Mouse (Mus musculus) kidney, embryonic 15.5 days (tissue): Measurements from ENCODE around the gene Smad5. TPM values are rescaled to one million over a fixed set of nuclear protein-coding genes. Genes with fewer than 3 reads are reported as not detected.

Experiments used
- ATAC-seq: fragments of 200-750 bp; cut with Nextera tagmentation; replicated peaks from 2 replicates; pipeline ENCODE4 v1.8.0; 2017; ENCODE audit warnings: moderate TSS enrichment; ENCODE audit not compliant: low FRiP score
- H3K27ac ChIP-seq: fragments of 300-500 bp; sonication (generic); 2 replicates; pipeline ENCODE4 v1.5.1; 2015; ENCODE audit warnings: mild to moderate bottlenecking, inconsistent platforms
- H3K27me3 ChIP-seq: fragments of 300-500 bp; sonication (generic); 2 replicates; pipeline ENCODE4 v1.6.1; 2015; ENCODE audit warnings: inconsistent platforms
- H3K36me3 ChIP-seq: fragments of 300-500 bp; sonication (generic); 2 replicates; pipeline ENCODE4 v1.6.1; 2015; ENCODE audit warnings: inconsistent platforms
- H3K4me1 ChIP-seq: fragments of 300-500 bp; sonication (generic); 2 replicates; pipeline ENCODE4 v1.6.1; 2015; ENCODE audit warnings: inconsistent platforms
- H3K4me2 ChIP-seq: fragments of 300-500 bp; sonication (generic); 2 replicates; pipeline ENCODE4 v1.6.1; 2015; ENCODE audit warnings: moderate library complexity, mild to moderate bottlenecking, inconsistent platforms
- H3K4me3 ChIP-seq: fragments of 300-500 bp; sonication (generic); replicated peaks from 2 replicates; pipeline ENCODE4 v1.5.1; 2015; ENCODE audit warnings: mild to moderate bottlenecking, inconsistent platforms
- H3K9ac ChIP-seq: fragments of 300-500 bp; sonication (generic); 2 replicates; pipeline ENCODE4 v1.6.1; 2015; ENCODE audit warnings: mild to moderate bottlenecking, inconsistent platforms
- H3K9me3 ChIP-seq: fragments of 300-500 bp; sonication (generic); replicated peaks from 2 replicates; pipeline ENCODE4 v1.6.1; 2016; ENCODE audit warnings: inconsistent platforms
- WGBS: fragments of 180-500 bp; shearing (Covaris S2); methylation state at CpG from one replicate; pipeline ENCODE4 v1.1.7; 2015; ENCODE audit warnings: mixed read lengths; 5-methylcytosine and 5-hydroxymethylcytosine counted together
- polyA plus RNA-seq: library from polyadenylated mRNA; unstranded; fragments of >200 nt; fragmentation: Nextera tagmentation; extraction: Ambion mirVana; gene quantifications from 2 replicates; pipeline ENCODE4 v1.2.1, GENCODE M21; 2015

Gene Smad5
- polyA plus RNA-seq, 1 experiment from 2014 or later, result 33.3 TPM

DNA sequence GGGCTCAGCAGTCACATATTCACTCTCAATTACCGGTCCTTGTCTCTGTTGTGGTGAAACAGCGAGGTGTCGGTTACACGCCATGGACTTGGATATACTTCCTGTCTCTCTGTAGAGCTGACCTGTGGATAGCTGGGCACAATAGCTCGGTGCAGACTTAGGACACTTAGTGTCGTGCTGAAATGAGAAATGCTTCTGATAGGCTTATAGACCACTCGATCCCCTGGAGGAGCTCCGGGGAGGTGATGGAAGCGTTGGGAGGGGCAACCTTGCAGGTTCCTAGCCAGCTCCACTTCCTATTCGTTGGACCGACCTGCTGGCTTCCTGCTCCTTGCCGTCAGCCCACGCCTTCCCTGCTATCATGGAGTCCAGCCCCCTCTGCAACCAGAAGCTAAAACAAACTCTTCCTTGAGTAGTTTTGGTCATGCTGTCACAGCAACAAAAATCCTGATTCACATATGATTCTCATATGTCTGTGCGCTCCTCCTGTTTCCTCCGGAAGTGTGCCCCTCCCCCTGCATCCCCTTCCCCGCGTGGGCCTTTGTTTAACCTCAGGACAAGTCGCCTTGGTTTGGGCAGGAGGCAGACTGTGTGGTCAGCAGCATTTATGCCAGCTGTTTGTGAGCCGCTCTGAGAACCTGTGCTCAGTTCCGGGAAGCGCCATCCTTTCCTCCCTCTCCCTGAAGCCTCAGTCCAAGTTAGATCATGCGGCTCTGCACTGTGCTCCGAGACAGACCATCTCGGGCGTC lies 62.6 kb downstream of the Smad5 start:
- no peaks in the 10 kb centered on the region for H3K9me3 ChIP-seq
- 0 out of 2 replicates have a peak, but pooled peaks have one; percentile 17 for ATAC-seq
- H3K27ac ChIP-seq, result peak overlapping the region; percentile 9; the same call in 1 of the 2 replicates
- 31% methylated on average over 25 of the region's 25 CpGs for WGBS
- no peak overlapping the region for H3K9ac ChIP-seq
- H3K4me2 ChIP-seq, result peak overlapping the region; percentile 51
- H3K4me1 ChIP-seq, result peaks cover 28% of the 10 kb centered on the region
- H3K4me3 ChIP-seq, result peak overlapping the region; percentile 18
- peaks cover 8% of the 10 kb centered on the region; the same call in 1 of the 2 replicates for H3K27me3 ChIP-seq
- H3K36me3 ChIP-seq, result no peaks in the 10 kb centered on the region

DNA sequence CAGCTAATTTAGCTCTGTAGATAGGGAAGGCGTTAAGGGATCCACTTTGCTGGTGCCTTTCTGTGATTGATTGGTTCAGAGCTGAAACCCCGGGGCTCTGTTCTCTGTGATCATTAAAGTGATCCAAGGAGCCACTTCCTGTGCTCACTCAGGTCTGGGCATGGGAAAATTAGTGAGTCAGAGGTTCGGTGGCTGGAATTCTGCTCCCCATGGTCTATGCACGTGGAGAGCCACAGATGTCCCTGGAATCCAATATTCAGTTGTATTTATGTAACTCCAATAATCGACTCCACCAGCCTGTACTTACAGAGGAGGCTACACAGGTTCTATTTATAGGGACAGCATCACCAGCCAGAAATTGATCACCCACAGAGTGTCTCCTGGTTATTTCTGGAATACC lies 63.4 kb downstream of the Smad5 start:
- Histone ChIP-seq H3K9me3 (no peaks in the 10 kb centered on the region), H3K9ac (no peak overlapping the region), H3K36me3 (no peaks in the 10 kb centered on the region), H3K27ac (peak overlapping the region; percentile 9; the same call in 1 of the 2 replicates), H3K4me3 (no peak overlapping the region), H3K4me2 (no peak overlapping the region), H3K4me1 (peaks cover 28% of the 10 kb centered on the region), H3K27me3 (peaks cover 8% of the 10 kb centered on the region; the same call in 1 of the 2 replicates)
- WGBS, result 27% methylated on average over 5 of the region's 5 CpGs
- no peak for ATAC-seq

DNA sequence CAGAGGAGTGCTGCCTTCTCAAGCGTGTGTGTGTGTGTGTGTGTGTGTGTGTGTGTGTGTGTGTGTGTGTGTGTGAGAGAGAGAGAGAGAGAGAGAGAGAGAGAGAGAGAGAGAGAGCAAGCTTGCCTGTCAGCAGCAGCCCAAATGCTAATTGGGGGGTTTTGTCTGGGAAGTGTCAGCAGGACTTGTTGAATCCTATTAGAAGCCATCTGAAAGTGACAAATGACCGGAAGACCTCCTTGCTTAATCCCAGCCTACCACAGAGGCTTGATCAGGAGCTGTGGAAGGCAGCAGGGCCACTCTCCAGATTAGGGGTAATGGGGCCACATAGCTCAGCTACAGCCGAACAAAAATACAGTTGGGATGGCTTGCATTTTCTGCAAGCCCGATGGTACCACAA lies 66.6 kb downstream of the Smad5 start:
- Histone ChIP-seq H3K9ac (no peak overlapping the region), H3K4me1 (peaks cover 31% of the 10 kb centered on the region), H3K36me3 (no peaks in the 10 kb centered on the region), H3K4me3 (no peak overlapping the region), H3K9me3 (no peaks in the 10 kb centered on the region), H3K4me2 (no peak overlapping the region), H3K27ac (no peak overlapping the region), H3K27me3 (no peaks in the 10 kb centered on the region)
- no peak for ATAC-seq
- 33% methylated on average over 4 of the region's 4 CpGs for WGBS

DNA sequence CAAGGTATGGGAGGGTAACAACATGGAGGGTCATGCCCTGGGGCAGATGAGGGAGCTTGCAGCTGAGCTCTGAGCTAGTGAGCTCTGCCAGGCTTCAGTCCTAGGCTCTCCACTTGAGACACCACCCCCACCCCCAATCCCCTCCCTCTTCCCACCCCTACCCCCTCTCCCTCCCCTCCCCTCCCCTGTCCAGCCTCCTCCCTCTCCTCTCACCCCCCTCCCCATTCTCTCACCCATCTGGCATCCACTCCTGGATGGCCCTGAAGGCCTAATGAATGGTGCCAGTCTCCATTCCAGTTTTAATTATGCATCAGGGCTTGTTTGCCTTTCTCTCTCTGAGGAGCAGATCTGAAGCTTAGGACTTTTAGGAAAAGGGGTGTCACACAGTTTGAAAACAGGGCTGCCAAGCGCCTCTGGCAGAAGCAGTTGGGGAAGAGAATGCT lies 67.3 kb downstream of the Smad5 start:
- Histone ChIP-seq H3K4me1 (peaks cover 25% of the 10 kb centered on the region), H3K4me2 (no peak overlapping the region), H3K27ac (no peak overlapping the region), H3K4me3 (no peak overlapping the region), H3K36me3 (no peaks in the 10 kb centered on the region), H3K9me3 (no peaks in the 10 kb centered on the region), H3K9ac (no peak overlapping the region), H3K27me3 (no peaks in the 10 kb centered on the region)
- ATAC-seq, result no peak
- 76% methylated on average over 1 of the region's 1 CpGs for whole genome bisulfite sequencing

DNA sequence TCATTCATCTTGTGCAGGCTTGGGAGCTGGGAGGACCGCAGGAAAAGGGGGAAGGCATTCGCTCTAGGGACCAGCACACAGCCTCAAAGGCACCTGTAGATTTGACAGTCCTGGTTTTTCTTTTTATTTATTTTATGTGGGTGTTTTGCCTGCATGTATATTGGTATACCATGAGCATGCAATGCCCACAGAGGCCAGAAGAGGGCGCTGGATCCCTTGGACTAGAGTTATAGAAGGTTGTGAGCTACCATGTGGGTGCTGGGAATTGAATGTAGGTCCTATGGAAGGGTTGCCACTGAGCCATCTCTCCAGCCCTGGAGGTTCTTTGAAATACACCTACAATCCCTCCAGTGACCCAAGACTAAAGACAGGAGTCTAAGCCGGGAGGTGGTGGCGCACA lies 68.0 kb downstream of the Smad5 start:
- Histone ChIP-seq H3K27ac (no peak overlapping the region), H3K9me3 (no peaks in the 10 kb centered on the region), H3K27me3 (no peaks in the 10 kb centered on the region), H3K4me2 (no peak overlapping the region), H3K4me1 (peaks cover 18% of the 10 kb centered on the region), H3K9ac (no peak overlapping the region), H3K4me3 (no peak overlapping the region), H3K36me3 (no peaks in the 10 kb centered on the region)
- 74% methylated on average over 5 of the region's 5 CpGs for WGBS
- no peak for ATAC-seq

DNA sequence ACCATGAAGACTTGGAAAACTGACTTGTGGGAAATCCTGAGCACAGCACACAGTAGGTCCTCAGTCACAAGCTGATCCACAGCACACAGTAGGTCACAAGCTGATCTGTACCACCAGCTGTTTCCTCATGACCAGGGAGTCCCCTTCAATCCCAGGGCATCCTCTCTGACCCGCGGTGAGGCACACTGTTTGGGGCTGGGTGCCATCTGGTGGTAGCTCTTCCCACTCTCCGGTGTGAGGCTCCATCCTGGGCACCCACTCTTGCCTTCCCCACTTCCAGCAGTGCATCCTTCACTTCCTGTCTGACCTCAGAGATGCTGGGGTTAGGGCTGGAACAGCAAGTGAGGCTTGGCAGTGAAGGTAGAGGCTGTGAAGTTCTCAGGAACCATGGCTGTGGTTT lies 69.8 kb downstream of the Smad5 start:
- no peak for ATAC-seq

DNA sequence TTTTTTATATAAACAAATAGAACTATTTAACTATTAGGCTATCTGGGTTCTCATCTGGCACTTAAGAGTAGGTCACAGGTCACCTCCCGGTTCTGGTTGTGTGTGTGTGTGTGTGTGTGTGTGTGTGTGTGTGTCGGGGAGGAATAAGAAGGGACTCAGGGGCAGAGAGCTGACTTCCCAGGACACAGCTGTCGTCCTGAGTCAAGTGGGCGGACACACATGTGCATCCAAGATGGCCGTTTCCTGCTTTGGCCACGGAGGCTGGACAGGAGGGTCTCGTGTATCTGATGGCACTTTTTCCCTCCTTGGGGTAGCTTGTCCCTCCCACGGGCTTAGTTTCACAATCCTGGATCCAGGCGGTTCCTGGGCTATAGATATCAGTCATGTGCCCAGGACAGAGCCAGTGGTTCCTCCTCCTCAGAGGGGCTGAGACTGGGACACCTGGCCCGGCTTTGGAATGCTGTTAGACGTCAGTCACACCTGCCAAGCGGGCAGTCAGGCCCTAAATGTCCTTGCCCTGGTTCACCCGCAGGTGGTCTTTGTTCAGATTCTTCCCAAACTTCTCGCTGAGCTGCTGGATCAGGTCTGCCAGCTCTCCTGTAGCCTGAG lies 70.6 kb downstream of the Smad5 start:
- Histone ChIP-seq H3K9me3 (no peaks in the 10 kb centered on the region), H3K36me3 (no peaks in the 10 kb centered on the region), H3K27ac (no peak overlapping the region), H3K4me1 (peaks cover 13% of the 10 kb centered on the region), H3K4me3 (no peak overlapping the region), H3K27me3 (no peaks in the 10 kb centered on the region), H3K9ac (no peak overlapping the region), H3K4me2 (no peak overlapping the region)
- WGBS, result 31% methylated on average over 14 of the region's 14 CpGs
- ATAC-seq, result peak; percentile 69

More for the DNA sequence above, 69.8 kb downstream of the Smad5 start:
- H3K27me3 ChIP-seq, result no peaks in the 10 kb centered on the region
- H3K4me1 ChIP-seq, result peaks cover 13% of the 10 kb centered on the region
- H3K9me3 ChIP-seq, result no peaks in the 10 kb centered on the region
- no peak overlapping the region for H3K4me2 ChIP-seq
- WGBS, result 48% methylated on average over 3 of the region's 3 CpGs
- no peak overlapping the region for H3K9ac ChIP-seq
- no peaks in the 10 kb centered on the region for H3K36me3 ChIP-seq
- no peak overlapping the region for H3K27ac ChIP-seq
- no peak overlapping the region for H3K4me3 ChIP-seq

DNA sequence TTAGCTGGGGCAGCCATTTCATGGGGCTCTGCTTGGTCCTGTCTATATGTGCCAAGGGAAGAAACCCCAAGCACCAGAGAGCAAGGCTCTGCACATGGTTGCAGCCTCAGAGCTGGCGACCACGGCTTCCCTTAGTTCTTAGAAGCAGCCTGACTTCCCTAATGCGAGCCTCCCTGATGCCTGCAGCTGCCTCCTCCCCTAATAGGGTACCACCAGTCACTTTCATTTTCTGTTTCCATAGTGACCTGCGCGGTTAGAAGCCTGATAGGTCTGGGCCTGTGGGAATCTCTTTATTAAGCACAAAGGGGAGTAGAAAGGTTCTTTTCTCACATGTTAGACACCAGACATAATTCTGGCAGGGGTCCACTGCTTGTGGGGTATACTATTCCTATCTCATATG lies 71.5 kb downstream of the Smad5 start:
- H3K4me2 ChIP-seq, result no peak overlapping the region
- peaks cover 13% of the 10 kb centered on the region for H3K4me1 ChIP-seq
- H3K4me3 ChIP-seq, result no peak overlapping the region
- no peaks in the 10 kb centered on the region for H3K36me3 ChIP-seq
- no peaks in the 10 kb centered on the region for H3K9me3 ChIP-seq
- no peak for ATAC-seq
- no peak overlapping the region for H3K27ac ChIP-seq
- 50% methylated on average over 5 of the region's 5 CpGs for WGBS
- H3K9ac ChIP-seq, result no peak overlapping the region
- no peaks in the 10 kb centered on the region for H3K27me3 ChIP-seq

DNA sequence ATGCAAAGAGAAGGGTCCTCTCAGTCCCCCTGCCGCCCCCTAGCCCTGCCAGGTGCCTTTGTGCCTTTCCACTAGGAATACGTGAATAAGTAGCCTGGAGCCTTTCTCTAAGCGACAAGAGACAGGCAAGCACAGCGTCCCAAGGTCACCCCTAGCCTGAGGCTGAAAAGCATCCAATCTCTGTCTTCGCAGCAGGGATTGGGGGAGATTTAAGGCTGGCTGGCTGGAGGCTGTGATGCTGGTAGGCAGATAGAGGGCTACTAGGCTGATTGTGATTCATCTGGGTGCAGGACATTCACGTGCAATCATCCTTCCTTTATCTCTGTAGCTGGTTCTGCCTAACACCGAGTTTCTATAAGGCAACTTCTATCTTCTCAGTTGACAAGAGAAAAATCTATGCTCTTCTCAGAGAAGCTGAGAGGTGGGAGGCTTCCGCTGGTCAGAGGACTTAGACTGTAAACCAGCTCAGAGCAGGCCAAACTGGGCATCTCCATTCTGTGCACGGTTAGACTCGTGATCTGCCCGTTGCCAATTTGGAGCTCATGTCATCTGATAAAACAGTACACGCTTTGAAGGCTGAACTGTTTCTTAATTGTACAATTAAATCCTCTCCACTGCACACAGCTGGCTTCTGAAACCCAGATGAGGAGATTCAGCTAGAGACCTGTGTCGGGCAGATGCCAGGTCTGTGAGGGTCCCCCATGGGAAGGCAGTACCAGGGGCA lies 78.1 kb downstream of the Smad5 start:
- Histone ChIP-seq H3K4me3 (no peak overlapping the region), H3K9ac (no peak overlapping the region), H3K36me3 (no peaks in the 10 kb centered on the region), H3K4me1 (no peaks in the 10 kb centered on the region), H3K27ac (no peak overlapping the region), H3K9me3 (peaks cover 3% of the 10 kb centered on the region; the same call in 1 of the 2 replicates), H3K4me2 (no peak overlapping the region), H3K27me3 (no peaks in the 10 kb centered on the region)
- no peak for ATAC-seq
- WGBS, result 66% methylated on average over 13 of the region's 13 CpGs

DNA sequence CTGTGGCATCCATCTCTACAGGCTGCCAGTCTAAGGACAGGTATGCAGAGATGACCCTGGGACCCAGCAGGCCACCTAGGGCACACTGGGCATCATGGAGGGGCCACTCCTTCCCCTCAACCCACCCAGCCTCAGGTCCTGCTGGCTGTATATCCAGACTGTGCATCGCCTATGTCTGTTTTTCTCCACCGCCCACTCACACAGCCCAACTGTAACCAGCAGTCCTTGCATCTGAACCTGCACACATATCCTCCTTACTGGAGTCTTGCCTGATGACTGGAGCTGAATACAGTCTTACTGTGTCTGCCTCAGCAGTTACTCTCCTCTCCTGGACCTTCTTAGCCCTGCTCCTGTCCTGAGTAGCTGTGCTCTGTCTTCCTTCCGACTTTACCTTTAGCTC lies 78.9 kb downstream of the Smad5 start:
- Histone ChIP-seq H3K36me3 (no peaks in the 10 kb centered on the region), H3K9me3 (peaks cover 3% of the 10 kb centered on the region; the same call in 1 of the 2 replicates), H3K27ac (no peak overlapping the region), H3K27me3 (no peaks in the 10 kb centered on the region), H3K4me3 (no peak overlapping the region), H3K9ac (no peak overlapping the region), H3K4me1 (no peaks in the 10 kb centered on the region), H3K4me2 (no peak overlapping the region)
- ATAC-seq, result no peak
- 74% methylated on average over 3 of the region's 3 CpGs for WGBS

DNA sequence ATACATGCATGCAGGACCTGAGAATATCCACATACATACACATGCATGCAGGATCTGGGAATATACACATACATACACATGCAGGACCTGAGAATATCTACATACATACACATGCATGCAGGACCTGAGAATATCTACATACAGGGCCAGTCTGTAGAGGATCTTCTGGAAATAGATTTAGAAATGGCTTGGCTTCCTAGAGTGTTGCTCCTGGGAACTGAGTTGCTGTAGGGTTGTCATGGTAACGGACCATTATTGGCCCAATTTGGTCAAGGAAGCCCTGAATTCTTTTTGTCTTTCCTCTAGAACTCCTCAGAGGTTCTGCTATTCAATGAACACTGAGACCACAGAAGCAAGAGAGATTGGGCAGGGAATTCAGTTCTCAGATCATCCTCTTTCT lies 79.8 kb downstream of the Smad5 start:
- no peaks in the 10 kb centered on the region for H3K36me3 ChIP-seq
- H3K27me3 ChIP-seq, result no peaks in the 10 kb centered on the region
- H3K4me1 ChIP-seq, result no peaks in the 10 kb centered on the region
- H3K9ac ChIP-seq, result no peak overlapping the region
- H3K4me3 ChIP-seq, result no peak overlapping the region
- H3K4me2 ChIP-seq, result no peak overlapping the region
- 84% methylated on average over 1 of the region's 1 CpGs for WGBS
- H3K27ac ChIP-seq, result no peak overlapping the region
- ATAC-seq, result no peak
- peaks cover 3% of the 10 kb centered on the region; the same call in 1 of the 2 replicates for H3K9me3 ChIP-seq

DNA sequence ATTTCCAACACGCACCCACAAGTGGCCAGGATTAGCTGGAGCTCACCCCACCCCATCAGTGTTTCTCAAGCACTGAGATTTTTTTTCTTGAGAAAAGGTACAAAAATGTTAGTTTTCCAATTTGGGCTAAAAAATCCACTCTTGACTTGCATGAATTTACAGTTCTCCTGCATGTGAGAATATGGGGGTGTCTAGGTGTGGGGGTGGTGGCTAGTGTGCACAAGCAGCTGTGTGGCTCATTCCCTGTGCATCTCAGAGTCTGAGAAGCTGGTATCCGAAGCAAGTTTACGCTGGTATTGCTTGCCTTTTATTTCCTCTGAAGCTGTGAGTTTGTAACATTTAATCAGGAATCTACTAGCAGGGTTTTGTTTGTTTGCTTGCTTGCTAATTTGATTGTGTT lies 87.9 kb downstream of the Smad5 start:
- no peak overlapping the region for H3K4me3 ChIP-seq
- ATAC-seq, result no peak
- H3K27me3 ChIP-seq, result no peaks in the 10 kb centered on the region; the same call in 1 of the 2 replicates
- H3K27ac ChIP-seq, result no peak overlapping the region
- 0 out of 2 replicates have a peak, but pooled peaks cover 6% of the 10 kb centered on the region for H3K4me1 ChIP-seq
- no peak overlapping the region for H3K4me2 ChIP-seq
- no peak overlapping the region for H3K9ac ChIP-seq
- 86% methylated on average over 3 of the region's 3 CpGs for WGBS
- no peaks in the 10 kb centered on the region for H3K9me3 ChIP-seq
- H3K36me3 ChIP-seq, result no peaks in the 10 kb centered on the region
